Mouse (Mus musculus) midbrain, embryonic 14.5 days (tissue): ENCODE measurements at regions not wholly inside any gene's neighbourhood (a gene's known extent, or its start where the extent isn't known, plus 50 kb on each side); places are given as distances from the start of the nearest gene placed in this dataset.

Experiments
- ATAC-seq: fragments of 200-750 bp; cut with Nextera tagmentation; 2 replicates; pipeline ENCODE4 v1.8.0; 2017; ENCODE audit warnings: moderate number of reproducible peaks, moderate library complexity; ENCODE audit not compliant: low FRiP score, low TSS enrichment
- DNase-seq: peaks from one replicate; pipeline ENCODE4 v3.0.0-alpha.2; 2015
- H3K27ac ChIP-seq: fragments of 300-500 bp; sonication (generic); replicated peaks from 2 replicates; pipeline ENCODE4 v1.5.1; 2014; ENCODE audit warnings: mild to moderate bottlenecking, low read depth, low read length, moderate library complexity
- H3K27me3 ChIP-seq: fragments of 300-500 bp; sonication (generic); 2 replicates; pipeline ENCODE4 v1.6.1; 2014; ENCODE audit warnings: low read length, control low read depth, mixed read lengths; ENCODE audit not compliant: control insufficient read depth, insufficient read depth
- H3K36me3 ChIP-seq: fragments of 300-500 bp; sonication (generic); 2 replicates; pipeline ENCODE4 v1.6.1; 2014; ENCODE audit warnings: low read length, control low read depth; ENCODE audit not compliant: control insufficient read depth, insufficient read depth
- H3K4me1 ChIP-seq: fragments of 300-500 bp; sonication (generic); 2 replicates; pipeline ENCODE4 v1.6.1; 2014; ENCODE audit warnings: mild to moderate bottlenecking, antibody characterized with exemption, low read length, control low read depth; ENCODE audit not compliant: control insufficient read depth, insufficient read depth
- H3K4me2 ChIP-seq: fragments of 300-500 bp; sonication (generic); 2 replicates; pipeline ENCODE4 v1.6.1; 2014; ENCODE audit warnings: mild to moderate bottlenecking, low read length, moderate library complexity
- H3K4me3 ChIP-seq: fragments of 300-500 bp; sonication (generic); replicated peaks from 2 replicates; pipeline ENCODE4 v1.5.1; 2014; ENCODE audit warnings: low read depth, low read length
- H3K9ac ChIP-seq: fragments of 300-500 bp; sonication (generic); replicated peaks from 2 replicates; pipeline ENCODE4 v1.6.1; 2014; ENCODE audit warnings: mild to moderate bottlenecking, low read length, moderate library complexity
- H3K9me3 ChIP-seq: fragments of 300-500 bp; sonication (generic); 2 replicates; pipeline ENCODE4 v1.6.1; 2016; ENCODE audit warnings: low read length, control low read depth, mixed read lengths; ENCODE audit not compliant: control insufficient read depth
- WGBS: fragments of 180-500 bp; shearing (Covaris S2); extraction: QIAGEN DNeasy Blood & Tissue Kit; methylation state at CpG from one replicate; pipeline ENCODE4 v1.1.7; 2014; 5-methylcytosine and 5-hydroxymethylcytosine counted together

DNA sequence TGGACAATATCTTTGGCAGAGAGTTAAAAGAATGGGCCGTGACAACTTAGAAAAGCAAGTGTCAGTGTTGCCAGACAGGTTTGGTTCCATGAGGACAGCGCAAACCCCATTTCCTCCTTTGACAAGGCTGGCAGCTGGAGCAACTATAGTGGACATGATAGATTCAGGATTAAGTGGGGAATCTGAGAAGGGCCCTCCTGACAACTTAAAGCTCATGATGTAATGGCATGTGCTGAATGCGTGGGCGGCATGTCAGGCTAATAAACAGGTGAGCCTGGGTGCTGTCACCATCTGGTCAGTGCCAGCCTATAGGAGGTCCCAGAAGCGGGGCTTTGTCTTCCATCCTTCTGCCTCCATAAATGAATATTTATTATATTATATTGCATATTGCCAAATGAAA, 326.3 kb downstream of the Gm11361 start:
- Histone ChIP-seq H3K9ac (no peak overlapping the region), H3K4me1 (no peaks in the 10 kb centered on the region), H3K9me3 (no peaks in the 10 kb centered on the region), H3K27me3 (no peaks in the 10 kb centered on the region), H3K4me2 (no peak overlapping the region), H3K4me3 (no peak overlapping the region), H3K36me3 (no peaks in the 10 kb centered on the region), H3K27ac (no peak overlapping the region)
- no peak for DNase-seq
- ATAC-seq: no peak
- 87% methylated on average over 5 of the region's 5 CpGs for WGBS

DNA sequence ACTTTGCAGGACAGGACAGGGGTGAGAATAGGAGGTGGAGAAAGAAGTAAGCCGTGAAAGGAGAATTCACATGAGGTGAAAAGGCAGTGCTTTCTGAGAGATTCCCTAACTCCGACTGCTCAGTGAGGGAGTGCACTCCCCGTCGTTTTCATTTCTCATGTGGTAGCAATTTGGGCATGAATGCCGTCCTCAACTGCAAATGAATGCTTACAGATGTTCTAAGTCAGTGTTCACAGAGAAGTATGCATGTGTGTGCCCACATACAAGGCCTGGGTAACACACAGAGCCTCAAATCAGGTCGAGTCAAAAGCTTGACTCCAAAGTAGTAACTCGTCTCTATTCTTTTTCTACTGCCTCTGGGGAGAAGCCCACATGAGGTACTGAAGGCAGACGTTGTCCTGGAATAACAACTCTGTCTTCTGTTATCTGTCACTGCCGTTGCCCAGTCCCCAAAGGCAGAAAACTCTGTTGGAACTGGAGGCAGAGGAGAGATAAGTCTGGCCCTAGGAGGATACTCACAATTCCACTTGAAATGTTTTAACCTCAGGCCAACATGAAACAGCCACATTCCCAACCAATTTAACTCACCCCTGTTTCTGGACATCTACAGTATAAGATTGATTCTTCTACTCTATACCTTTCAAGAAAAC, 318.0 kb downstream of the Gm11361 start:
- Histone ChIP-seq H3K36me3 (no peaks in the 10 kb centered on the region), H3K4me2 (no peak overlapping the region), H3K27ac (no peak overlapping the region), H3K9ac (no peak overlapping the region), H3K27me3 (no peaks in the 10 kb centered on the region), H3K9me3 (no peaks in the 10 kb centered on the region), H3K4me3 (no peak overlapping the region), H3K4me1 (no peaks in the 10 kb centered on the region)
- DNase-seq (no peak), ATAC-seq (no peak)
- 67% methylated on average over 9 of the region's 9 CpGs for WGBS

DNA sequence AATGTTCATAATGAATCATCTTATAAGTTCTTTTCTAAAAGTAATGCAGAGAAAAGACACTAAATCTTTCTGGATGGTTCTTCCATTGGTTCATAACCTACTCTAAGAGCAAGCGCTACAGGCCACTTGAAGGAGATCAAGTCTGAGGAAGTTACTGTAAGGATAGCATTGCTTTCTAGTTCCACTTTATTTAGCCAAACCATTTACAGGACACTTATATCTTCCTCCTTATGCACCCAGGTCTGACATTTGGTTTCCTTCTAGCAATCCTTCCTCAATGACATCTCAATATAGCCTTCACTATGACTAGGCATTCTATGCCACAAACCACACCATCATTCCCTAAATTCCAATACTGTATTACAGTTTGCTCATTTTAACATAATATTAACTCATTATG, 316.0 kb downstream of the Gm11361 start:
- ATAC-seq (no peak), DNase-seq (no peak)
- WGBS: 98% methylated on average over 1 of the region's 1 CpGs
- Histone ChIP-seq H3K9me3 (no peaks in the 10 kb centered on the region), H3K9ac (no peak overlapping the region), H3K4me3 (no peak overlapping the region), H3K36me3 (no peaks in the 10 kb centered on the region), H3K27me3 (no peaks in the 10 kb centered on the region), H3K4me2 (no peak overlapping the region), H3K27ac (no peak overlapping the region), H3K4me1 (no peaks in the 10 kb centered on the region)

DNA sequence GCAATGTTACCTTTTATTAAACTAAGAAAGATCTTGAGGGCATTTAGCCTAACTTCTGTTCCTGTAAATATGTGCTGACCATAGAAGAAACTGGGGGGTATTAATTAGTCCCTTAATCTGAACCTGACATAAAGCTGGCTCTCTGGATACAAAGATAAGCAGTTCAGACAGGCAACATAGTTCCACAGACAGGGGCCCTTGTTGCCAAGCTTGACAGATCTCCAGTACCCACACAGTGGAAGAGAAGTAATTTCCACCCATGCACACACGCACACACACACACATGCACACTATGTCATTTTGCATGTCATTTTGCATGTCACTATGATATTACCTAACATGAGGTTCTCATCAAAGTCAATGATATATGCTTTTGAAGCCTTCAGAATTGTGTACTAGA, 315.1 kb downstream of the Gm11361 start:
- Histone ChIP-seq H3K9me3 (no peaks in the 10 kb centered on the region), H3K9ac (no peak overlapping the region), H3K36me3 (no peaks in the 10 kb centered on the region), H3K27ac (no peak overlapping the region), H3K27me3 (no peaks in the 10 kb centered on the region), H3K4me3 (no peak overlapping the region), H3K4me2 (no peak overlapping the region), H3K4me1 (no peaks in the 10 kb centered on the region)
- 95% methylated on average over 1 of the region's 1 CpGs for WGBS
- ATAC-seq (no peak), DNase-seq (no peak)

DNA sequence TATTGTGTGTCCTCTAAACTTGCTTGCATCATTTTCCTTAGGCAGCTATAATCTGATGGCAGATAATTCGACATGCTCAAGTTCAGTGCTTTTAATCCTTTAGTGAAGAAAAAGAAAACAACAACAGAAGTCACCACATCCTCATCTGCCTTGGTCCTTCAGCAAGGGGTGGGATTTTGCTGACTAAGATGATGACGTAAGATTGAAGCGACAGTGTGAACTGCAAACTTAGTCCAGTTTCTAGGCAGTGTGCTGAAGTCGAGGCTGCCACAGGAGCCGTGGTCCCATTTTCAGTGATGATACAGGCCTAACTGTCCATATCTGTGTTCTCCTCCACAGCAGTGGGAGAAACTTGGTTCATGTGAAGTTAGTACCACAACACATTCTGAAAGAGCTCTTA, 314.4 kb downstream of the Gm11361 start:
- Histone ChIP-seq H3K9me3 (no peaks in the 10 kb centered on the region), H3K27ac (no peak overlapping the region), H3K4me2 (no peak overlapping the region), H3K4me3 (no peak overlapping the region), H3K9ac (no peak overlapping the region), H3K27me3 (no peaks in the 10 kb centered on the region), H3K4me1 (no peaks in the 10 kb centered on the region), H3K36me3 (no peaks in the 10 kb centered on the region)
- WGBS: 79% methylated on average over 5 of the region's 5 CpGs
- DNase-seq: no peak
- no peak for ATAC-seq

DNA sequence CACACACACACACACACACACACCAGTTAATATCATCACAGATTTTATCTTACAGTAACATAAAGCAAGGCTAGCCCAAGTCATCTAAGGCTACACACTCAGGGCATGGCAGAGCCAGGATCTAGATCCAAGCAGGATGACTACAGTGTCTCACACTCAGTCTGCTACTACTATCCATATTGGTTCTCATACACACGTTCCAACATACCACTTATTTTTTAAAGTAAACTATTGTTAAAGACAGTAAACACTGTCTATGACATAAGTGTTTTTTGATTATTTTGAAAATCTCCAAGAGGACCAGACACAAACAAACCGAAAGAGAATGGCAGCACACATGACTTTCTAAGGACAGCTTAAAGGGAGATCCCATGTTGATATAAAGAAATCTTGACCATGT, 306.3 kb downstream of the Gm11361 start:
- Histone ChIP-seq H3K27ac (no peak overlapping the region), H3K9me3 (no peaks in the 10 kb centered on the region), H3K9ac (no peak overlapping the region), H3K27me3 (no peaks in the 10 kb centered on the region), H3K4me3 (no peak overlapping the region), H3K4me1 (no peaks in the 10 kb centered on the region), H3K4me2 (no peak overlapping the region), H3K36me3 (no peaks in the 10 kb centered on the region)
- ATAC-seq: no peak
- 95% methylated on average over 2 of the region's 2 CpGs for WGBS
- DNase-seq: no peak

DNA sequence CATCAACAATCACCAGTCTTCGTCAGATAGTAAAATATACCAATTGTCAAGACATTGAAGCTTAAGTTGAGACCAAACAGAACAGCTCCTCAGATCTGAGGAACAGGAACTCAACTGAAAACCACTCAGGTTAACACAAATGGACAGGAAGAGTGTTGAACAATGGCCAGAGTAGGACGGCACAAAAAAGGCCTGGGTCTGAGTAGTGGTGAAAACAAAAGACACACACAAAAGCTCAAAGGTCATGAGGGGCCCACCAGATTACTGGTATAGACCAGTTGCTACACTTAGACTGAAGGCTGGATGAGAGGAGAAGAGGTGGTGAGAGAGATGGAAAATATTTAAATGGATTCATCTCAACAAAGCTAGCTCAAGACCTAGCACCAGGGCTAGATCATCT, 302.8 kb downstream of the Gm11361 start:
- Histone ChIP-seq H3K9me3 (no peaks in the 10 kb centered on the region), H3K4me3 (no peak overlapping the region), H3K27ac (no peak overlapping the region), H3K36me3 (no peaks in the 10 kb centered on the region), H3K9ac (no peak overlapping the region), H3K4me2 (no peak overlapping the region), H3K27me3 (no peaks in the 10 kb centered on the region), H3K4me1 (no peaks in the 10 kb centered on the region)
- 56% methylated on average over 2 of the region's 2 CpGs for WGBS
- ATAC-seq: no peak
- DNase-seq: no peak

DNA sequence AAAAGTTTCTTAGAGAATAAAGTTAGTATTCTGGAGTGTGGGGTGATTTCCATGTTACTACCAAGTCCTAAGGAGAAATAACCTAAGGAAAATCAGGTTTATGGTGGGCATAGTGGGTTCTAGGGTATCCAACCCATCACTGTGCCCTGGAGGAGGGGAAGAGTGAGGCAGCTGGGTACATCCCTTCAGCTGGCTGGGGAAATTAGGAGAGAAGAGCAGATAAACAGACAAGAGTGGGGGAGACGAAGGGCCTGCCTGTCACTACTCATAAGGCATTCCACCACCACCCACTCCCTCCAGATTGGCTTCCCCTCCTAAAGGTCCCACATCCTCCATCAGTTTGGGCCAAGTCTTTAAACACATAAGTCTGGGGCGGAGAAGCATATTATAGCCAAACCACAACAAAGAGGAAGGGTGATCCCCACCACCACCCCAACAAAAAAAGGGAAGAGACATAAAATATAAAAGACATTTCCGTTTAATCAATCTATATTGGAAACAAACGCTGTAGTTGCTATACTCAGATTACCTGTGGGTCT, 299.8 kb downstream of the Gm11361 start:
- H3K27me3 ChIP-seq: no peaks in the 10 kb centered on the region
- peaks cover 19% of the 10 kb centered on the region; the same call in 1 of the 2 replicates for H3K4me1 ChIP-seq
- DNase-seq: no peak
- no peak overlapping the region for H3K9ac ChIP-seq
- H3K27ac ChIP-seq: no peak overlapping the region
- no peak overlapping the region for H3K4me2 ChIP-seq
- H3K4me3 ChIP-seq: no peak overlapping the region
- H3K9me3 ChIP-seq: no peaks in the 10 kb centered on the region
- no peaks in the 10 kb centered on the region for H3K36me3 ChIP-seq
- ATAC-seq: no peak
- 94% methylated on average over 4 of the region's 4 CpGs for WGBS

DNA sequence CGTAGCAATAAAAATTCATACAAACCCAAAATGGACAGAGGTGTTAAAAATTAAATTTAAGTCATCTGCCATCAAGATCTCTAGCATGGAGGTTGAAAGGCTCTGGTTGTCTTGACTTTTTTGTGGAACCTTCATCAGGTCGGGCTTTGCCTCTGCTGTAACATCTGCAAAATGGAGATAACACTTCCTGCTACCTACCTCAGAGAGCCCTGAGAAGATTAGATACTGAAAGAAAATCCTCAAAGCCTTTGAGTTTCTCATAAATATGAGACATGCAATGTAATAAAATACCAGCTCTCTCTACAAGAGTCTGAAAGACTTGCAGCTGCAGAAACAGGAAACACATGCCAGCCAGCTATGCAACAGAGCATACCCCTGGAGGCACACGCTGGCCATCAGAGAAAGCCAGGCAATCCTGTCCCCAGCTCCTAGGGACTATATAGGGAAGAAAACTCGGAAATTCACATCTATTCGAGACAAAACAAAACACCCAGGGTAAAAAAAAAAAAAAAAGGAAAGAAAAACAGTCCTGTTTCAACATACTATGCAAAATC, 299.1 kb downstream of the Gm11361 start:
- H3K27me3 ChIP-seq: no peaks in the 10 kb centered on the region
- WGBS: 83% methylated on average over 5 of the region's 5 CpGs
- H3K4me2 ChIP-seq: no peak overlapping the region
- no peak overlapping the region for H3K4me3 ChIP-seq
- H3K27ac ChIP-seq: no peak overlapping the region
- H3K9ac ChIP-seq: no peak overlapping the region
- H3K4me1 ChIP-seq: peaks cover 19% of the 10 kb centered on the region; the same call in 1 of the 2 replicates
- ATAC-seq: no peak
- DNase-seq: no peak
- H3K36me3 ChIP-seq: no peaks in the 10 kb centered on the region
- no peaks in the 10 kb centered on the region for H3K9me3 ChIP-seq
